Mouse (Mus musculus) lung, adult 2 months (tissue): ENCODE results near the gene AC134908.4.

Source experiments
- CTCF ChIP-seq: fragments of 200-500 bp; IDR thresholded peaks from 2 replicates; pipeline ENCODE4 v1.5.1; 2011; ENCODE audit warnings: mild to moderate bottlenecking, low read length, control low read depth; ENCODE audit not compliant: insufficient read depth
- POLR2A ChIP-seq: fragments of 200-500 bp; IDR thresholded peaks from 2 replicates; pipeline ENCODE4 v1.6.1; 2011; ENCODE audit warnings: low read depth, mild to moderate bottlenecking, control low read depth, low read length, borderline replicate concordance; ENCODE audit errors: extremely low read depth

DNA sequence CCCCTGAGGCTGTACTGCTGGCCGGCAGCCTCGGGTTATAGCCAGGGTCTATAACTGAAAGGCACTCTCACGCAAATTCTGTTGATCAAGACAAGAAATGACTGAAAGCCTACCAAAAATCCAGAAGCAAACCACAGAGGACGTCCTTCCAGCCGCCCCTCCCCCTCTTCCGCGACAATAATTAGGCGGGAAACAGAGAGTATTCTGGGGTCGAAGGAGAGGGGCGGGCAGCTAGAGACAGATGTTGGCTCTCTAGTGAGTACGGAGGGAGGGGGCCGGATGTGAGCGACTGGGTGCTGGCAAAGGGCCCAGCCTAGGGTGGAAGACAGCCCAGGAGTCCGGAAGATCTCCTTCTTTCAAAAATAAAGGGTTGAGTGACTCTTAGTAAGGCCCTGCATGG lies 2.8 kb downstream of the AC134908.4 start, which contains the start of gene Fam173a:
- 0 out of 2 replicates have a peak, but pooled peaks have one; percentile 22 for TF ChIP-seq POLR2A
- TF ChIP-seq CTCF = no peak
